Mouse (Mus musculus) intestine, embryonic 14.5 days (tissue): ENCODE data around the gene Rps6ka5. TPM values are rescaled to one million over a fixed set of nuclear protein-coding genes. Genes with fewer than 3 reads are reported as not detected.
A peak's percentile ranks its signal among the peaks of the same experiment; 100 is the strongest.

Source experiments
- ATAC-seq: fragments of 200-750 bp; cut with Nextera tagmentation; replicated peaks from 2 replicates; pipeline ENCODE4 v1.8.0; 2017; ENCODE audit warnings: low read depth, moderate number of reproducible peaks, moderate TSS enrichment, moderate library complexity; ENCODE audit not compliant: low FRiP score, low TSS enrichment
- DNase-seq: peaks from one replicate; pipeline ENCODE4 v3.0.0-alpha.2; 2018; ENCODE audit warnings: low spot score
- H3K27ac ChIP-seq: fragments of 300-500 bp; sonication (generic); 2 replicates; pipeline ENCODE4 v1.5.1; 2014; ENCODE audit warnings: low read depth, mild to moderate bottlenecking, control low read depth
- H3K27me3 ChIP-seq: fragments of 300-500 bp; sonication (generic); replicated peaks from 2 replicates; pipeline ENCODE4 v1.6.1; 2014; ENCODE audit warnings: low read length, control low read depth; ENCODE audit not compliant: control insufficient read depth, insufficient read depth
- H3K36me3 ChIP-seq: fragments of 300-500 bp; sonication (generic); 2 replicates; pipeline ENCODE4 v1.6.1; 2014; ENCODE audit warnings: low read length, control low read depth; ENCODE audit not compliant: control insufficient read depth, insufficient read depth
- H3K4me1 ChIP-seq: fragments of 300-500 bp; sonication (generic); replicated peaks from 2 replicates; pipeline ENCODE4 v1.6.1; 2014; ENCODE audit warnings: low read length, control low read depth, mixed read lengths; ENCODE audit not compliant: control insufficient read depth, insufficient read depth
- H3K4me2 ChIP-seq: fragments of 300-500 bp; sonication (generic); 2 replicates; pipeline ENCODE4 v1.6.1; 2014; ENCODE audit warnings: low read length
- H3K4me3 ChIP-seq: fragments of 300-500 bp; sonication (generic); 2 replicates; pipeline ENCODE4 v1.5.1; 2014; ENCODE audit warnings: low read depth, low read length, control low read depth, mixed read lengths
- H3K9ac ChIP-seq: fragments of 300-500 bp; sonication (generic); 2 replicates; pipeline ENCODE4 v1.6.1; 2014; ENCODE audit warnings: mild to moderate bottlenecking, low read length
- H3K9me3 ChIP-seq: fragments of 300-500 bp; sonication (generic); 2 replicates; pipeline ENCODE4 v1.6.1; 2016; ENCODE audit warnings: low read length, control low read depth; ENCODE audit not compliant: control insufficient read depth
- WGBS: fragments of 180-500 bp; shearing (Covaris S2); extraction: QIAGEN DNeasy Blood & Tissue Kit; methylation state at CpG from one replicate; pipeline ENCODE4 v1.1.7; 2014; 5-methylcytosine and 5-hydroxymethylcytosine counted together
- polyA plus RNA-seq: library from polyadenylated mRNA; unstranded; fragments of >200 nt; fragmentation: Nextera tagmentation; extraction: Ambion mirVana; gene quantifications from 2 replicates; pipeline ENCODE4 v1.2.1, GENCODE M21; 2014

The Rps6ka5 gene
- polyA plus RNA-seq, 1 experiment from 2014 or later = 3.2 TPM

DNA sequence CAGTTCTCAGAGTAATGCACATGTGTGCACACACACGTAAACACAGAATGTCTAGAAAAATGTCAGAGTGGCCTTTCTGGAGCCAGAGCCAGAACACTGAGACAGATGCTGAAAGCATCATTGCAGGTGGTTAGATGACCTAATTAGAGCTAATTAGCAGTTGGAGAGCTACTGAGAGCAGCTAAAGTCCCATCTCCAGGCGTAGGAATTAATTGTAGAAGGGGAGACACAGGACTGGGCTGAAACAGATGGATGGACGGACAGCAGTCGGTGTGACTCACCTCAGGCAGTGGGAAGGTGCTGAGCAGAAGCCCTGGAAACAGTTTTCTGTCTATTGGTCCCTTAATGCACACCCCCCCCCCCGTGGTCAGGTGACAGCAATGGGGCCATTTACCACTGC lies 8.4 kb upstream of the Rps6ka5 start:
- H3K9ac ChIP-seq = no peak overlapping the region
- no peak overlapping the region for H3K4me3 ChIP-seq
- ATAC-seq (no peak), DNase-seq (no peak)
- H3K4me2 ChIP-seq = no peak overlapping the region
- H3K36me3 ChIP-seq = no peaks in the 10 kb centered on the region
- no peaks in the 10 kb centered on the region for H3K9me3 ChIP-seq
- no peaks in the 10 kb centered on the region for H3K4me1 ChIP-seq
- H3K27ac ChIP-seq = no peak overlapping the region
- no peaks in the 10 kb centered on the region for H3K27me3 ChIP-seq
- WGBS = 72% methylated on average over 5 of the region's 5 CpGs

DNA sequence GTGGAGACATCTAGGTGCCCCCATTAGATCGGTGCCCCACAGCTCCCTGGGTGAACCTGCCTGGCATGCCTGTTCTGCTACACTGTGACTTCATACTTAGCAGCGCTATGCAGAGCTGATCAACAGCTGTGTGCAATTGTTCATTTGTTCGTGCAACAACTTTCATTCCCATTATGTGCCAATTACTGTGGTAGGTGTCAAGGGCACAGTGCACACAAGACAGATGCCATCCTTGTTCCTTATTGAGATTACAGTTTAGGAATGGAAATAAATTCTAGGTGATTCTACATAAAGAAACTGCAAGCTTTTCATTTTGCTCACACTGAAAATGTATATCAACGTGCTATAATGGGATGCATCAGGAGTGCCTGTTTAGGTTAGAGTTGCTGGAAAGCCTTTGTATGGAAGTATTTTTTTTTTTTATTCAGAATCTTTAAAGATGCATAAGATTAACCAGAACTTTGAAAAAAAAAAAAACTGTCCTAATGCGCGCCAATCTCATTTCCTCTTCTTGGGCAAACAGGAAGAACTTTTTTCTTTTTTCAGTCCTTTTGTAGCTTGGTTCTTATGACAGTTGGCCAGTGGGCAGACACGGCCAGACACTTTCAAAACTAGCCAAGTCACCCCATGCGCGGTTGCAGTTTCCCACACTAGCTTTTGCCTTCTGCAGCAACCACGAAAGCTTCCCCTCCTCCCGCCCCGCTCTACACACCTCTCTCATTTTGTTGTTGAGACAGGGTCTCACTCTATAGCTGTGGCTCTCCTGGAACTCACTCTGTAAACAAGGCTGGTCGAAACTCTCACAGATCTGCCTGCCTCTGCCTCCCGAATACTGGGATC lies 2.1 kb upstream of the Rps6ka5 start:
- Histone ChIP-seq H3K4me1 (peaks cover 2% of the 10 kb centered on the region; the same call in 1 of the 2 replicates), H3K27ac (no peak overlapping the region), H3K4me2 (no peak overlapping the region), H3K4me3 (no peak overlapping the region), H3K9ac (no peak overlapping the region), H3K27me3 (no peaks in the 10 kb centered on the region), H3K9me3 (no peaks in the 10 kb centered on the region), H3K36me3 (no peaks in the 10 kb centered on the region)
- DNase-seq (no peak), ATAC-seq (no peak)
- WGBS = 76% methylated on average over 14 of the region's 14 CpGs

DNA sequence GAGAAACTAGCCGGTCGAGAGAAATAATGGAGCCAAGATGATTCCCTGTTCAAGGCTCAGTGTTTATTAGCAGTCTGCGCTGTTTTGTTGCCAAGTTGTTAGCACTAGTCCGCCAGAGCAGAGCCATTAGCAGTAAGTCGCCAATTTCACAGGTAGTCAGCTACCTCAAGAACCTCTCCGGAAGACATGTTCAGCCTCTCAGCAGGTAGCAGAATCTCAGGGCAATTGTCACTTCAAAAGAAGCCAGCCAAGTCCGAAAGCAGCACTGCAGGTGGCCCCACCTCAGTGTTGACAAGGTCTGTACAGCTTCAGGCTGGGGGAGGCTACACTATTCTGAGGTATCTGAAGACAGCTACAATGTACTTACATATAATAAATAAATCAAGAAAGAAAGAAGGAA lies 1.1 kb upstream of the Rps6ka5 start:
- DNase-seq (no peak), ATAC-seq (no peak)
- H3K4me3 ChIP-seq = no peak overlapping the region
- no peaks in the 10 kb centered on the region for H3K9me3 ChIP-seq
- H3K4me1 ChIP-seq = peaks cover 3% of the 10 kb centered on the region; the same call in 1 of the 2 replicates
- H3K36me3 ChIP-seq = no peaks in the 10 kb centered on the region
- H3K4me2 ChIP-seq = no peak overlapping the region
- no peaks in the 10 kb centered on the region for H3K27me3 ChIP-seq
- whole genome bisulfite sequencing = 34% methylated on average over 7 of the region's 7 CpGs
- no peak overlapping the region for H3K27ac ChIP-seq
- H3K9ac ChIP-seq = no peak overlapping the region

DNA sequence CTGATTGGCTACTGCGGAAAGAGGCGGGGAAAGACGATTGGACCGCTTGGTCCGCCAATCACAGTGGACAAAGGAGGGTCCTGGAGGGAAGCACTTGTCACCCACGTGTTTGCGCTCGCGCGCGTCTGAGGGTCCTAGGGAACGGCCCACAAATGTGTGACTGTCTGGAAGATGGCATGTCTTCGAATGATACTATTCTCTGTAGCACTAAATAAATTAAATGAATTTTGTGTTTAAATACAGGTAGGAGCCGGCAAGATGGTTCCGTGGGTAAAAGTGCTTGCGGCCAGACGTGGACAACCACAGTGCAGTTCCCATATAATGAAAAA lies 1.4 kb downstream of the Rps6ka5 start:
- Histone ChIP-seq H3K9me3 (no peaks in the 10 kb centered on the region), H3K27ac (no peak overlapping the region), H3K4me3 (peak overlapping the region; percentile 46), H3K27me3 (no peaks in the 10 kb centered on the region), H3K4me1 (peaks cover 3% of the 10 kb centered on the region; the same call in 1 of the 2 replicates), H3K4me2 (peak overlapping the region; percentile 59), H3K9ac (no peak overlapping the region), H3K36me3 (no peaks in the 10 kb centered on the region)
- DNase-seq = no peak
- no peak for ATAC-seq
- WGBS = 6% methylated on average over 17 of the region's 17 CpGs

DNA sequence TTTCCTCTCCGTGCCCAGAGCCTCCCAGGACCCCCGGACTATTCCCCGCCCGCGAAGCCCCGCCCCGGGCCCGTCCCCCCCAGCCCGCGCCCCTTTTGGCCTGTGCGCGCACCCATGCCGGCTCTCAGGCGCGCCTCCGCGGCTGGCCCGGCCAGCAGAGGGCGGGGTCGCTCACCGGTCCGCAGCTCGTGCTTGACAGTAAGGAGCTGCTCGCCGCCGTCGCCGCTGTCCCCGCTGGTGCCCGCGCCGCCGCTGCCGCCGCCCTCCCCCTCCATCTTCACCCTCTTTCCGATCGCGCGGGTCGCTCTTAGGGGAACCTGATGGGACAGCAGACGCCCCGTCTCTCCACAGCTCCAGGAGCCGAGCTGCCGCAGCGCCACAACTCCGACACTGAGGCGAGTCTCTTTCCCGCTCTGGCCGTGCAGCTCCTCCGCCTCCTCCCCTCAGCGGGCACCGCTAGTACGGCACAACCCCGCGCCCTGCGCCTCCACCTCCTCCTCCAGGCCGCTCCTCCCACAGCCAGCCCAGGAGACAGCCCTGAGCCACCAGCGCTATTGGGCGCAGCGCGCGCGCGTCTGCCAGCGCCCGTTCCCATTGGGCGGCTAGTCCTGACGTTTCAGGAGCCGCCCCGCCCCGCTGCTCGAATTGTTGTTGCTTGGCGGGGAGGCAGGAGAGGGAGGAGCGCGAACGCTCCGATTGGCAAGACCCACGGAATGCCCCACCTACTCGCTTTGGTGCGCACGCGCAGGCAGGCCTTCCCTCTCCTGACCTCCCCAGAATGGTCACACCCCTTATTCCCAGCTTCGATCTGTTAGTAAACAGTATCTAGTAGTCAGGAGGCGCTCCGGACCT lies 2.0 kb downstream of the Rps6ka5 start:
- Histone ChIP-seq H3K9ac (peak overlapping the region; percentile 54), H3K4me3 (peak overlapping the region; percentile 46), H3K4me2 (peak overlapping the region; percentile 66), H3K4me1 (peaks cover 3% of the 10 kb centered on the region; the same call in 1 of the 2 replicates), H3K27me3 (no peaks in the 10 kb centered on the region), H3K9me3 (no peaks in the 10 kb centered on the region), H3K27ac (peak overlapping the region; percentile 89), H3K36me3 (no peaks in the 10 kb centered on the region)
- ATAC-seq (peak; percentile 100), DNase-seq (peak; percentile 96)
- WGBS = under 1% methylated on average over 72 of the region's 85 CpGs

DNA sequence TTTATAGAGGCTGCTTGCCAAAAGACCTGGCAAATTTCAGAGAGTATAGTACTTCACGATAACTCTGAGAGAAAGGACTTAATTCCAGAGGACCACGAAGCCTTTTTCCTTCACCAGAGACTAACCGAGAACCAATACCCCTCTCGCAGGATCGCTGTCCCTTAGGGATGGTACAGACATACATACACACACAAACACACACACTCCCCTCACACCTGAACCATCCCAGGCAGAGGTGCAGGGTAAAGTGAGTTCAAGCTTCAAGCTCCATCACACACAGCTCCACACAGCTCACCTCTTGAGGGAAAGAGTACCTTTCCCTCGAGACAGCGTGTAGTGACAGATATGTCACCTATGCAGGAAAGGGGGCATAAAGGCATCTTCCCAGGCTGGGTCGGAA lies 2.6 kb downstream of the Rps6ka5 start:
- ATAC-seq (no peak; the same call in 1 of the 2 replicates), DNase-seq (no peak)
- Histone ChIP-seq H3K9me3 (no peaks in the 10 kb centered on the region), H3K9ac (peak overlapping the region; percentile 54), H3K4me1 (peaks cover 3% of the 10 kb centered on the region; the same call in 1 of the 2 replicates), H3K27ac (peak overlapping the region; percentile 89), H3K27me3 (no peaks in the 10 kb centered on the region), H3K36me3 (no peaks in the 10 kb centered on the region), H3K4me2 (peak overlapping the region; percentile 66), H3K4me3 (peak overlapping the region; percentile 46)
- 0% methylated on average over 8 of the region's 8 CpGs for WGBS

DNA sequence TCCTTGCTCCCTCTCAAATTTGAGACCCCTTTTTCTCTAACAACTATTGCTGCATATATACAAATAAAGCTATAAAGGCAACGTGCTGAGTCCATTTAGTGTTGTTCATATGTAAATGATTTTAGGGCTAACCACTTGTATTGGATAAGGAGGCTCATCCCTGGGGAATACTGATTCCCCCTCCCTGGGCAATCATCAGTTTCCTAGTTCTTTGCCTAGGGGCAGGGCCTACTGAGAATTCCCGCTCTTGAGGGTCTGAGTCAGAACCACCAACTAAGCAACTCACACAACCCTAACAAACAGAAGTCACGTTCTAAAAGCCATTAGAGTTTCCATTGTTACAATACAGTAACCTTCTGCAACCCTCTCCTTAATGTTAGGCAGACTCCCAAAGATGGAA lies 6.0 kb downstream of the Rps6ka5 start:
- no peak overlapping the region for H3K27ac ChIP-seq
- WGBS = 60% methylated on average over 3 of the region's 3 CpGs
- no peak overlapping the region for H3K4me2 ChIP-seq
- DNase-seq = peak; percentile 24
- H3K9me3 ChIP-seq = no peaks in the 10 kb centered on the region
- no peak for ATAC-seq
- H3K36me3 ChIP-seq = no peaks in the 10 kb centered on the region
- H3K4me3 ChIP-seq = no peak overlapping the region
- peaks cover 3% of the 10 kb centered on the region; the same call in 1 of the 2 replicates for H3K4me1 ChIP-seq
- H3K9ac ChIP-seq = no peak overlapping the region
- H3K27me3 ChIP-seq = no peaks in the 10 kb centered on the region

DNA sequence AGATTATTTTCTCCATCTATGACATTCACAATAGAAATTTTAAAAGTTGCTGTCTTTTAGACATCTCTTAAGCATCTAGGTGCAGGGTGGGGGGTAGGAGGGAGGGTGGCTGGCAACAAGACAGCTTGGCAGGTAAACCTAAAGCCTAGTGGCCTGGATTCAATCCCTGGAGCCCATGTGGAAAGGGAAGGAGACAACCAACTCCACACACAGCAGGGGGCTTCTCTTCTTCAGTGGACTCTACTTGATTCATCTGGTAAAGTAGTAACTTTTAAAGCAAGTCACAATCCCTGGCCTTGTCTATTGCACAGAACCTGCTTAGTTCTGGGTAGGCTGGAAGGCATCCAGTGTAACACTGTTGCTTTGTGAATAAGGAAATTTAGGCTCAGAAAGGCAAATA lies 9.3 kb downstream of the Rps6ka5 start:
- no peak for ATAC-seq
- Histone ChIP-seq H3K4me2 (no peak overlapping the region), H3K4me3 (no peak overlapping the region)

More for the DNA sequence above, 9.3 kb downstream of the Rps6ka5 start:
- Histone ChIP-seq H3K9me3 (no peaks in the 10 kb centered on the region), H3K36me3 (no peaks in the 10 kb centered on the region), H3K27me3 (no peaks in the 10 kb centered on the region), H3K4me1 (no peaks in the 10 kb centered on the region), H3K27ac (no peak overlapping the region), H3K9ac (no peak overlapping the region)
- DNase-seq = no peak
